Mouse (Mus musculus) liver, adult 2 months (tissue): ENCODE results near the gene Dpf3. TPM values are rescaled to one million over a fixed set of nuclear protein-coding genes. Genes with fewer than 3 reads are reported as not detected.

Experiments
- DNase-seq: peaks from one replicate; pipeline ENCODE4 v3.0.0-alpha.2; 2011; ENCODE audit warnings: low read depth, low spot score; ENCODE audit errors: extremely low read depth
- H3K27ac ChIP-seq: fragments of 200-500 bp; replicated peaks from 2 replicates; pipeline ENCODE4 v1.5.1; 2012; ENCODE audit warnings: low read depth, mild to moderate bottlenecking, control low read depth, inconsistent platforms, low read length; ENCODE audit not compliant: insufficient read depth
- H3K27me3 ChIP-seq: fragments of 200-500 bp; 2 replicates; pipeline ENCODE4 v1.6.1; 2012; ENCODE audit warnings: mild to moderate bottlenecking, moderate library complexity, low read length, inconsistent platforms; ENCODE audit not compliant: control insufficient read depth, insufficient read depth
- H3K36me3 ChIP-seq: fragments of 200-500 bp; 2 replicates; pipeline ENCODE4 v1.6.1; 2012; ENCODE audit warnings: low read length, inconsistent platforms; ENCODE audit not compliant: control insufficient read depth, insufficient read depth
- H3K4me1 ChIP-seq: fragments of 200-500 bp; 2 replicates; pipeline ENCODE4 v1.6.1; 2011; ENCODE audit warnings: low read length; ENCODE audit not compliant: control insufficient read depth, insufficient read depth
- H3K4me3 ChIP-seq: fragments of 200-500 bp; 2 replicates; pipeline ENCODE4 v1.5.1; 2011; ENCODE audit warnings: low read depth, mild to moderate bottlenecking, control low read depth, low read length, moderate library complexity; ENCODE audit not compliant: insufficient read depth
- H3K79me2 ChIP-seq: fragments of 200-500 bp; 2 replicates; pipeline ENCODE4 v1.6.1; 2012; ENCODE audit warnings: inconsistent platforms, mild to moderate bottlenecking, low read length, moderate library complexity; ENCODE audit not compliant: control insufficient read depth, insufficient read depth
- H3K9ac ChIP-seq: fragments of 200-500 bp; 2 replicates; pipeline ENCODE4 v1.6.1; 2012; ENCODE audit warnings: low read depth, mild to moderate bottlenecking, control low read depth, inconsistent platforms, low read length
- CTCF ChIP-seq: fragments of 200-500 bp; IDR thresholded peaks from 2 replicates; pipeline ENCODE4 v1.5.1; 2011; ENCODE audit warnings: low read depth, low read length, control low read depth
- POLR2A ChIP-seq: fragments of 200-500 bp; IDR thresholded peaks from 2 replicates; pipeline ENCODE4 v1.6.1; 2011; ENCODE audit warnings: low read length, control low read depth; ENCODE audit not compliant: insufficient read depth; ENCODE audit errors: extremely low read depth
- WGBS: fragments of 180-500 bp; shearing (Covaris S2); methylation state at CpG from one replicate; pipeline ENCODE4 v1.1.7; 2018; 5-methylcytosine and 5-hydroxymethylcytosine counted together
- polyA plus RNA-seq: library from polyadenylated mRNA; depleted of rRNA; stranded (reverse); fragments of >200 nt; gene quantifications from 2 replicates; pipeline ENCODE4 v1.2.3, GENCODE M21; 2012
- total RNA-seq: library from RNA; depleted of rRNA; stranded (reverse); fragments of >200 nt; gene quantifications from 2 replicates; pipeline ENCODE4 v1.2.3, GENCODE M21; 2014

Dpf3 gene
- total and polyA plus RNA-seq, 2 experiments = 1.6 to 2.4 TPM

GRCm38 (mm10) chr12:83352640-83353039 lies 134.9 kb downstream of the Dpf3 start:
- WGBS = 93% methylated on average over 6 of the region's 6 CpGs
- no peak for TF ChIP-seq CTCF
- Histone ChIP-seq H3K27ac (no peak overlapping the region), H3K79me2 (no peaks in the 10 kb centered on the region), H3K27me3 (no peaks in the 10 kb centered on the region), H3K9ac (no peak overlapping the region), H3K4me1 (no peaks in the 10 kb centered on the region), H3K4me3 (no peak overlapping the region), H3K36me3 (no peaks in the 10 kb centered on the region)
- DNase-seq = no peak

DNA sequence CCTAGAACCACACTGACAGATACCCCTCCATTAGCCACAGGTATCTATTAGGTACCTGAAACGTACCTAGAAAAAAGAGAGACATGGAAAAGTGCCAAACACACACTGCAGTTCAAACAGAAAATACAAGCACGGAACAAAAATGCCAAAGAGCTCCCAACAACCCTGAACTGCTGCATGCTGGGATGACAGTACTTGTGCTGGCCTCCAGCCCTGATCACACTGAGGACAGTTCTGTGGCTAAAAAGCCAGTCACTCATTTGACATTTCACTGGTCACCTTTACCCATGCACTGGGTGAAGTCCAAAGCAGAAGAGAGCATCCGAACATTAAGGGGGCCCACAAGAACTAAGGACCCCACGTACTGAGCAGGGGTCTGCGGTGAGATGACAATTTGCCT lies 137.8 kb downstream of the Dpf3 start:
- WGBS = 68% methylated on average over 5 of the region's 5 CpGs
- Histone ChIP-seq H3K27ac (no peak overlapping the region), H3K4me3 (no peak overlapping the region), H3K27me3 (no peaks in the 10 kb centered on the region), H3K36me3 (no peaks in the 10 kb centered on the region), H3K4me1 (no peaks in the 10 kb centered on the region), H3K9ac (no peak overlapping the region), H3K79me2 (no peaks in the 10 kb centered on the region)
- DNase-seq = no peak
- TF ChIP-seq POLR2A (no peak), CTCF (no peak)

GRCm38 (mm10) chr12:83348246-83348645 lies 139.3 kb downstream of the Dpf3 start:
- H3K9ac ChIP-seq = no peak overlapping the region
- no peaks in the 10 kb centered on the region for H3K4me1 ChIP-seq
- no peaks in the 10 kb centered on the region for H3K36me3 ChIP-seq
- H3K27ac ChIP-seq = no peak overlapping the region
- no peak for DNase-seq
- no peaks in the 10 kb centered on the region for H3K27me3 ChIP-seq
- WGBS = 94% methylated on average over 3 of the region's 3 CpGs
- H3K4me3 ChIP-seq = no peak overlapping the region
- no peaks in the 10 kb centered on the region for H3K79me2 ChIP-seq
- TF ChIP-seq POLR2A (no peak), CTCF (no peak)

GRCm38 (mm10) chr12:83342875-83343185 lies 144.7 kb downstream of the Dpf3 start:
- Histone ChIP-seq H3K9ac (no peak overlapping the region), H3K27ac (no peak overlapping the region), H3K27me3 (no peaks in the 10 kb centered on the region), H3K36me3 (no peaks in the 10 kb centered on the region), H3K79me2 (no peaks in the 10 kb centered on the region), H3K4me3 (no peak overlapping the region), H3K4me1 (no peaks in the 10 kb centered on the region)
- 75% methylated on average over 4 of the region's 4 CpGs for WGBS
- TF ChIP-seq POLR2A = no peak
- no peak for DNase-seq

DNA sequence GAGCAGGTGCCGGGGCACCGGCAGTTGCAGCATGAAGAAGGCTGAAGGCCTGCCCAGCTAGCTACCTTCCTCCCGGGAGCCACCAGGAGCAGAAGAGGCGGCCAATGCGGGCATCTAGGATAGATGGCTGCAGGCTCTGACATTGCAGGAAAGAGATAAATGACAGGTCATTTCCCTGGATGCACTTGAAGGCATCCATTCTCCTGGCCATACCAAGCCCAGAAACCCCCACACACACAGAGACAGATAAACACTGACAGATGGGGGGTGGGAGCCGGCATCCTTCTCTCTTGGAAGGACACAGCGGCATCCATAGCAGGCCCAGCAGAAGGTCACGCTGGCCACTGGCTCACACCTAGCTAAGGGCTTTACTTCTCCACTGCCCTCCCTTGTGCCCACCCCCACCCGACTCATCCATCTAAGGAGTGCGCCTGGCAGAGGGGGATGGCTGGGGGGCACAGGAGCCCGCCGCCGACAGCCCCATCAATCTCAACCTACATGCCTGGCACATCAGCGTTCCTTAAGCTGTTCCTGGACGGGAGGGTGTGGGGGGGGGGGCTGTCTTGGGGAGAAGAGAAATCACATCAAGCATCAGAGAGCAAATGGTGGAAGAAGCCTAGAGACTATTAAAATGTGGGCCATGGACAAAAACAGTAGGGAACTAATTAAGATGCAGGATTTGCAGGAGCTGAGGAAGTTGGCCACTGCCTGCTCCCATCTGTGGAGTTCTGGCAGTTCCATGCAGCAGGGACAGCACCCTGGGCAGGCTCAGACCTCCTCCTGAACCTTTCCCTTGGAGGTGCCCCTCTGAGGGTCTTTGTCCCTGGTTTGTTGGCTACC lies 145.3 kb downstream of the Dpf3 start:
- Histone ChIP-seq H3K4me1 (no peaks in the 10 kb centered on the region), H3K27ac (no peak overlapping the region), H3K79me2 (no peaks in the 10 kb centered on the region), H3K27me3 (no peaks in the 10 kb centered on the region), H3K9ac (no peak overlapping the region), H3K36me3 (no peaks in the 10 kb centered on the region), H3K4me3 (no peak overlapping the region)
- TF ChIP-seq CTCF = no peak
- no peak for TF ChIP-seq POLR2A
- DNase-seq = no peak
- 87% methylated on average over 15 of the region's 15 CpGs for WGBS

DNA sequence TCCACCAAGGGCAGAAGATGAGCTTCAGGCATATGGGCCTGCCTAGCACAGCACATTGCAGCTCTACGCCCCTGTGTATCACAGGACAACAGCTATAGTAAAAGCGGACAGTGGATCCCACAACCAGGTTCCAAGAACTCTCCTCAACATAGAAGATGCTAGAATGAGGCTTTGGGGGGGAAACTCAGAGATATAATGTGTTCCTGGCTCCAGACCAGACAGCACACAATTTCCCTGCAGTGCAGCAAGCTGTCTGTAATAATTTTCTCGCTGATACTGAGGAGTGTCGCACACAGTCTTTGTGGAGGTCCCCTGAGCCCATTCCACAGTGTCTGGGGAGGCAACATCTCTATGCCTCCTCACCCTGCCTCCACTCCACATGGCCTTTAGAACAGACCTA lies 146.6 kb downstream of the Dpf3 start:
- H3K27ac ChIP-seq = no peak overlapping the region

More for the DNA sequence above, 146.6 kb downstream of the Dpf3 start:
- H3K79me2 ChIP-seq = no peaks in the 10 kb centered on the region
- TF ChIP-seq POLR2A (no peak), CTCF (no peak)
- no peaks in the 10 kb centered on the region for H3K36me3 ChIP-seq
- H3K9ac ChIP-seq = no peak overlapping the region
- no peaks in the 10 kb centered on the region for H3K27me3 ChIP-seq
- WGBS = 97% methylated on average over 4 of the region's 4 CpGs
- H3K4me1 ChIP-seq = no peaks in the 10 kb centered on the region
- no peak for DNase-seq
- H3K4me3 ChIP-seq = no peak overlapping the region
